Mouse (Mus musculus) gastrocnemius, adult 18-20 months (tissue): ENCODE data around the gene Wipf2. TPM values are rescaled to one million over a fixed set of nuclear protein-coding genes. Genes with fewer than 3 reads are reported as not detected.

Experiments used
- DNase-seq: peaks from one replicate; pipeline ENCODE4 v3.0.0; 2021; ENCODE audit warnings: low spot score
- total RNA-seq, 2 experiments: library from RNA; stranded (reverse); gene quantifications; 2 replicates each; pipeline ENCODE4 v1.2.3; 2021

Wipf2 gene
- total RNA-seq, 2 experiments from 2014 or later, result 5.5 to 5.7 TPM

DNA sequence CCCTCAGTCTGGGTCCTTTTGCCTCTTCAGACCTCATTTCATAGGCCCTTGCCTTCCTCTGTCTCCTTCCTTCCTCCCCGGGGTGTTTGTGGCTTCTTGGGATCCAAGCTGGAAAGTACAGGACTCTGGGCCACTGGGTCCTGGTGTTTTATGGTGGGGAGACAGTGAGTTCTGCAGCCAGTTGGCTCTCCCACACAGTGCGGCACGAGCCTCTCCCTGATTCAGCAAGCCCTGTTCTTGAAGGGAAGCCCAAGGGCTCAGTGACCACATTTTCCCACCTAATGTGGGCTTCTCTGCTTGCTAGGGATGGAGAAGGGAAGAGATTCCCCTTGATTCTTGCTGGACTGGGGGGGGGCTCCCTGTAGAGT, 79.1 kb downstream of the Wipf2 start:
- DNase-seq, result no peak

DNA sequence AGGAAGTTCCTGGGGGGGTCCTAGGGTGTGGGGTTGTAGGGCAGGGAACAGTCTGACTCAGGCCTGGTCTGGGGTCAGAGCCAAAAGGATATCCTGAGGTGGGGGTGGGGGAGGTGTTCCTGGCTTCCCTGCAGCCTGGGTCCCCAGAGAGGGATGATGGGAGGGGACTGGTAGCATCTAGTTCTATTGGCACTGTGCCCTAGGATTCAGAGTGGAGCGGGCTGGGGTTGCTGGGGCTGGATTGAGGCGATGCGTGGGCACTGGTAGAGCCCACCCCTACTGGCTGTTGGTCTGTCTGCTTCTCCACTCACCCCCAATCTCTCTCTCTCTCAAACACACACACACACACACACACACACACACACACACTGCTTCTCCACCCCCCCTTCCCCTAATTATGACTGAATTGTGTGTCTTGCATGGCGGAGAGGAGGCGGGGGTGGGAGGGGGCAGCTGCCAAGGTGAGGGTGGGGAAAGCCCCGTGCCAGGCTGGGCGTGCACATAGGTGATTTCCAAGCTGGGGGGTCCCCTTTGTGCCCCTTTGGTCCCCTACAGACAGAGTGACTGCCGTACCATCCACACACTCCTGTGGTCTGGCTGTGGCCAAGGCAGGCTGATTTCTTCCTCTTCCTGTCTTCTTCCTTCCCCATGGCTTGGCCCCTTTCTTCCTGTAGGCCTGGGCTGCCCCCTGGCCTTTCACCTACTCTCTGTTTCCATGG, 79.6 kb downstream of the Wipf2 start:
- no peak for DNase-seq

DNA sequence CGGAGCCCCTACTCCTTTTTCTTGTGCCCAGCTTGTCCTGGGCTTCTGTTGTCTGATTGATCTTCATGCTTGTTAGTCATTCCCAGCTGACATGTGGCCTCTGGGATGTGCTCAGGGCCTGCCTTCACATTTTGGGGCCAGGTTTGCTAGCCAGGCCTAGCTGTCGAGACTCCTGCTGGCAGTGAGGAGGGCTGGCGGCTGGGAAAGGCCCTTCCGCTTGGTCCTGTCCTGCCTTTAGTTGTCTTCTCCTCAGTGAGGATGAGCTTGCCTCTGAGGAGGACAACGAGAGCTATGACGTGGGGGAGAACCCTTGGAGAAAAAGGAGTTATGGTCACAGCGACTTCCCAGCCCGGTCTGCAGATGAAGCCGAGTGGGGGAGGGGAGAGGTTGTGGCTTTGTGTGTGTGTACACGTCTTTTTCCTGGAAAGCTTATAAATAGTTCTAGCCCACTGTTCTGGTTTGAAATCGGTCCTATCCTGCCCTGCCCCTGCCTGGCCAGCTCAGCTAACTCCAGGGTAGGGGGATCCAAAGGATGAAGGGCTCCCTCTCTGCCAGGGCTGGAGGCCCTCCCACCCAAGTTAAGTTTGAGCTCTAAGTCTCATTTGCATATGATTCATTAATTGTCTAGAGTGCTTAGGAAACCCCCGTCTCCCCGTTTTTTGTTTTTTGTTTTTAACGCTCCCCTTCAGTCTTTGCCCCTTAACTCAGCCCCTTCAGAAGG, 80.5 kb downstream of the Wipf2 start:
- DNase-seq, result no peak

DNA sequence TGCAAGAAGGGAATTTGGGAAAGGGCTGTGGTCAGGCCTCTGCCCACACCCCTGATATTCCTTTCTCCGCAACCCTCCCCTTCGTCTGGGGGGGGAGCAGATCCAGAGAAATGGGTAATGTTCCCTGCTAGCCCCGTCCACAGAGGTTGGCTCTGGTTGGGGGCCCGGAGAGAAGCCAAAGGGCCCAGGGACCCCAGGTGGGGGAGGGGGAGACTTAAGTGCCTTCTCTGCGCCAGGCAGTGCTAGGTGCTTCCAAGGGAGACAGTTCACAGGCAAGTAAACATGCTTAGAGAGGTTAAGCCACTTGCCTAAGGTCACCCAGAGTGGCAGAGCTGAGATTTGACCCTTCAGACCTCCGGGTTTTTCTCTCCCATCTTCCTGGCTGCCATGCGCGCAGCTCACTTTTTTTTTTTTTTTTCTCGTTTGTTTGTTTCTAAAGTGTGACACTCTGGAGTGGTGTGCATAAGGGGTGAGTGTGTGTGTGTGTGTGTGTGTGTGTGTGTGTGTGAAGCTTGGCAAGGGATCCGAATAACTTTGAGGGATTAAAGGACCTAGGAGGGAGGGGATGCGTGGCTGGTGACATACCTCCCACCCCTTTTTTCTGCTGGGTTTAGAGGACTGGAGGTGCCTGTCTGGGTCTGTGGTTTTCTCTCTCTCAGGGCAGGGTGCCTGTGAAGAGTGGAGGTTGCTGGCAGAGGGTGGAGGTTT, 81.6 kb downstream of the Wipf2 start:
- no peak for DNase-seq

DNA sequence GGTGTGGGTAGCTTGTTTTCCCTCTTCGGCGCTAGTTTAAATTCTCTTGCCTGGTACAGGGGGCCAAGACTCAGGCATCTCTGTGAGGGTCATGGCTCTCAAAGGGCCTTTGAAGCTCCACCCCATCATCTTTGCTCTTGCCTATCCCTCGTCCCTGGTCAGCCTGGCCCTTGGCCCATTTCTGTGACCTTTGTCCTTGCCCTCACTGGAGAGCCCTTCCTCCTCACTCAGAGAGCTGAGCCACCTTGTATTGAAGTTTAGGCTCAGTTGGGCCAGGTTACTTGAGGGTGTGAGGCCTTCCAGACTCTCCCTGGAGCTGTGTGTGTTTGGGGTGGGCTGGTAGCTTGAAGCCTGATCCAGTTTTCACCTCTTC, 82.2 kb downstream of the Wipf2 start:
- no peak for DNase-seq

DNA sequence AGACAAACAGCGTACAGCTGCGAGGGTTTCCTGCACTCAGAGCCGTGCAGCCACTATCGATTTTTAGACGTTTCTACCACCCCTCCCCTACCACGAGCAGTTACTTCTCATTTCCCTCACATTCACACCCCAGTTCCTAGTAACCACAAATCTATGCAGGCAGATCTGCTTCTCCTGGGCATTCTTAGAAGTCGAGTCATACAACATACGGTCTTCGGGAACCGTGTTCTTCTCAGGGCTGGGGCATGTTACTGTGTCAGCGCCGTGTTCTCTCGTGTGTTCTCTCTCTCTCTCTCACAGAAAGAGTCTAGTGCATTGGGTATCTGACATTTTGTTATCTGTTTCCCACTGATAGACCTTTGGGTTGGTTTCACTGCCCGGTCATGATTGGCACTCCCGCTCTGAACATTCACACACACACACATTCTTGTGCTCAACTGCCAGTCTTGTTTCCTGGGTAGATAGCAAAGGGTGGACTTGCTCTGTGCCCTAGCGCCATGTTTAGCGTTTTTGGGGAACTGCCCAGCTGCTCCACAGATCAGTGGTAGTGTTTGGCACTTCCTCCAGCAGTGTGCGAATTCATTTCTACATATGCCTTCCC, 84.6 kb downstream of the Wipf2 start:
- no peak for DNase-seq

DNA sequence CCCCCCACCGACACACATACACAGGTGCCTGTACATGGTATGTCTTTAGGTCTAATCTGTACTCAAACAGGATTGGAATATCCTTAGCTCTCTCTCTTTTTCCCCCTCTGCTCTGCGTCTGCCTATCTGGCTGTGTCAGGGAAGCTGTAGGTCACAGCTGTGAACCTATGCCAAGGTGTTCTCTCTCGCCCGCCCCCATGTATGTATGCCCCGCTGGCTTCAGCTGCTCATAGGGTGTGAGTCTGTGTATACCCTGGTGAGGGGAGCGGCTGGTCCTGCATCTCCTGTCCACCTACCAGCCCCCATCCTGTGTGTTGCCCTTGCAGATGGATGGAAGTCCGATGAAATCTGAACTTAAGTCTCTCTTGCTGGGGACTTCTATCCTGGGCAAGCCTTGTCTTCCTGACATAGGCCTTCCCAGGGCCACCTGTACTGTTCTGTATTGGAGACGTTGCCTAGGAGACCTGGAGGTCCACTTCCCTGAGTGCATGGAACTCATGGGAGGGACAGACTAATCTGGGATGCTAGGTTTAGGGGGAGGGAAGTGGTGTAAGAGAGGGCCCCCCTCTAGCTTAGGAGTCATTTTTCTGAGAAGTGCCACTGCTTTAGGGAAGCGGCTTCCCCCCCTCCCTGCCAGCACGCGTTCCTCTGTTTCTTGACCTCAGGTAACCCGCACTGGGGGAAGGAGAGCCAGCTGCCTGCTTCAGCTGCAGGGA, 86.0 kb downstream of the Wipf2 start:
- DNase-seq, result no peak

DNA sequence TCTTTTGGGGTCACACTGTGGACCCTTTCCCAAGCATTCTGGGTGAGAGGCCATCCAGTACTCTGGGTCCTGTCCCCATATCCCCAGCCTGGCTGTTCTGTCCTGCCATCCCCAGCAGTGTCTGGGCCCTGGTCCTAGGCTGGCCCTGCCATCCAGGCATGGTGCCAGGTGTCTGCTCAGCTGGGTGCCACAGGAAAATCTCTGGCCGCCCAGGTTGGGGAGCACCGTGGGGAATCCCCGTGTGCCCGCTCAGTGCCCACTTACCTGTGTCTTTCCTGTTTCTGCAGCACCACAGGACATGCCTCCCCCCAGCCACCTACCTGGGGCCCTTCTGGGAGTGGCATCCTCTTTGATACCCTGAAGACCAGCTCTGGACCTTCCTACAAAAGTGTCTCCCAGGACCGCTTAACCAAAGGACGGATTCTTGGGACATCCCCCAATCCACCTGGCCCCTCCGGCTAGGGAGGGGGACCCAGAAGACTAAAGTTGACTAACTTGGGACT, 86.6 kb downstream of the Wipf2 start:
- no peak for DNase-seq

DNA sequence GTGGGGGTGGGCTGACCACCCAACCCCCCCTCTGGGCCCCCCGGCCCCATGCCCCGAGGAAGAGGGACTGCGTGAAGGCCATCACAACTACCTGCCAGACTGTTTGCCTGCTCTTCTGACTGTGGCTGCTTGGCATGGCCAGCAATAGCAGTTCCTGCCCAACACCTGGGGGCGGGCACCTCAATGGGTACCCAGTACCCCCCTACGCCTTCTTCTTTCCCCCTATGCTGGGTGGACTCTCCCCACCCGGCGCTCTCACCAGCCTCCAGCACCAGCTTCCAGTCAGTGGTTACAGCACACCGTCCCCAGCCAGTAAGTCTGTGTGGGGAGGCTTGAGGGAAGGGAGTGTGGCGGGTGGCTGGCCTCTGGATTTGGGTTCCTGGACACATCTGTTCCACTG, 87.0 kb downstream of the Wipf2 start:
- no peak for DNase-seq

DNA sequence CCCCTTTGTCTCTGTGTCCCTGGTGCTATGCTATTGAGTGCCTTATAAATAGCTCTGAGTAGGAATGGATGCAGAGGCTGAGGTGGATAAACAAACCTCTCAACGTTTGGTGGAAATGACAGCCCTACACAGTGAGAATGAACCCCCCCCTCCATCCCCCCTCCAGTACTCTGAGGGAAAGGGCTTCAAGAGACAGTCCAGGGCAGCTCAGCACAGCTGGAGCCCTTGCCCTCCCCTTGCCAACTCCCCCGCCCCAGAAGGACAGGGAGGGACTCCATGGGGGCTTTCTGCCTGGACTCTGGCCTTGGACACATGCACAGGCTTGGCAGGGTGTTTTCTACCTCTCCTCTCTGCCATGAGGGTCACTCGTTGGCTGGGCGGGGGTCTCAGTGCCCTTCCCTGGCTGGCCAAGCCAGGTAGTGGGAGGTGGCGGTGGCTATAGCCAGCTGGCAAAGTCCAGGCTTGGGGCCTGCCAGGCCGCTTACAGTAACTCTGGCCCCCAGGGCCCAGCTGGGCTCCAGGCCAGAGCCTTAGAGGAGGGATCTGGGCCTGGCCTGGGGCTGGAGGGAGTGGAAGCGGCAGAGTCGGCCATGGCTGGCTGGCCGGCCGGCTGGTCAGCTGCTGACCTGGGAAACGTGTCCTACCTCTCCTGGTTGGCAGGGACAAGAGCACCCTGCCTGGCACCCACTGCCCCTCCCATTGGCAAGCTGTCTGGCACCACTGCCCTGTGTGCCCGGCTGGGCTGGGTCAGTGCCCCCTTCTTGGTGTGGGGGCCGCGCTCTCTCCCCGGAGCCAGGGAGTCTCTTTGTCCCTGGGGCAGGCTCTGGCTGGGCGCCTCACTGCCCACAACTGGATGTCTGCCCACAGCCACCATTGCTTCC, 87.8 kb downstream of the Wipf2 start:
- peak; percentile 94 for DNase-seq

DNA sequence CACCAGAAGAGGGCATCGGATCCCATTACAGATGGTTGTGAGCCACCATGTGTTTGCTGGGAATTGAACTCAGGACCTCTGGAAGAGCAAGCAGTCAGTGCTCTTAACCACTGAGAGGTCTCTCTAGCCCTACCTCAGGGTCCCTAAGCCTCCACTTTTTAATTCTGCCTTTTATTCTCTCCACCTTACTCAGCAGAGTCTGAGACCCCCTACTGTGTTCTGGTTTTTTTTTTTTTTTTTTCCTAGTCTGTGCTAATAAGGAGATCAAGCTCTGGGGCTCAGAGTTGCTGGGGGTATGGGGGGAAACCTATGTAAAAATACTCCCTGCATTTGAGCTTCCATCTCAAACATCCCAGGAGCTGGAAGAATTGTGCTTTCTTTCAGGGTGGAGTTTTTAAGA, 88.7 kb downstream of the Wipf2 start:
- DNase-seq, result no peak

DNA sequence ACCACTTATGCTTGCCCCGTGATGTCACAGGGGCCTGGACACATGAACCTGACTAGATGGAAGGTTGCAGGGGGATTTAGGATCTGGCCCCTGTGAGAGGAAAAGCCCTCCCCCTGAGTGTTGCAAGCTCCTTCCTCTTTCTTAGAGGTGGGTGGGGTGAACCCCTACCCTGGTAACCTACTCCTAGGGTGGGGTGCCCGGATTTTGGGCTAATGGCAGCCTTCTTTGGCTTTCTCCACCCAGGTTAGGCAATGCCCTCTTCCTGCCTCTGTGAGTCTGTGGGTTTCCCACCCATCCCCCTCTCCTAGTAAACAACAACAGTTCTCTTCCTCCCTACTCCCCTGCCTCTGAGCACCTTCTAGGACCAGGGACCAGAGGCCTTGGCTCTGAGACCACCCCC, 89.3 kb downstream of the Wipf2 start:
- DNase-seq, result no peak

DNA sequence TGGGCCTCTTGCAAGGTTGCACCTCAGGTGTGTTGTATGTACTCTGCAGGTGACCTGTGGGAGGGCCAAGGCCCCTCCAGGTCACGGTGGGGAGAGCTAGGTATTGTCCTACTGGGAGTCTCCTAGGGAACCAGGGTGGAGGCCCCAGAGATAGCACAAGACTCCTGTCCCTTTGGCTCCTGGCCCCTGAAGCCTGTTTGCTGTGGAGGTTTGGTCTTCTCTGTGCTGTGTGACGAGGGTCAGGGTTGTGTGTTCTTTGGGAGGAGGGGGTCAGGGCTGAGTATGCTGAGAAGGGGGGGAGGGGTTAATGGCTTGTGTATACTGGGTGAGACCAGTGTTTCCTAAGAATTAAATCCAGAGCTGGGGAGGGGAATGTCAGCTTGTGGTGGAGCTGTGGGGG, 89.9 kb downstream of the Wipf2 start:
- DNase-seq, result no peak

DNA sequence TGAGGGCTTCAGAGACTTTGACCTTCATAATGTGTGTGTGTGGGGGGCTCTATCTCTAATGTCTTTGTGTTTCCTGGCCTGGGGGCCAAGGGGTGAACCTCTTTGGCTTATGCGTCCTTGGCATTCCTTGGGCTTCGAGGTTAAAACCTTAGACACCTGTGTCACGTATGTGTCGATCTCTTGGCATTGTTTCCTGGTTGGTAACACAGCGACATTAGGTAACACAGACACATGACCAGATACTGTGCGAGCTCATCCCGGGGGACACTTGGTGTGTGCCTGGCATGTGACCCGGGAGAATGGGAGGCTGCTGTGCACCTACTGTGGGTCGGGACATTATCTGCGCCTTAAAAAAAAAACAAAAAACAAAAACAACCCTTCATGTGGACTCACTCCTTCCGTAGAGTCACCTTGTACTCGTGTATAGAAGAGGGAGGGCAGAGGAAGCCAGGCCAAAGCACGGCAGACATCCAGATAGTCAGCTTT, 90.4 kb downstream of the Wipf2 start:
- DNase-seq, result no peak

DNA sequence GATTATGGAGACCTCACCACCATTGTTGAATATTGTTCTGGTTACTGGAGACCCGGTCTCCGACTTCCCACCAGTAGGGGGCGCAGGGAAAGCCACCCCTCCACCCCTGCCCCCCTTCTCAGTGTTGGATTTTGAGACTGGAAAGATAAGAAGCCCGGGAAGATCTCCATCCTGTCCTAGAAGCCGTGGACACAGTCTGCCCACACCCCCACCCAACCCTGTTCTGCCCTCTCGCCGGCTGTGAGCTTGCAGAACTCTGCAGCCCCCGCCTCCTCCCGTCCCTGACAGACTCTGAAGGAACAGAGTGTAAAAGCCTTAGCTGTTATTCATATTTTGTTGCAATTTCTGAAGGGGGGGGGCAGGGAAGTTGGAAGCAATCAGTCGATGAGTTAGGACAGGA, 90.9 kb downstream of the Wipf2 start:
- DNase-seq, result peak; percentile 69

Other genes with a start within 250 kb of the Wipf2 start
- 1 to 10 TPM; 4.1 to 6.6 TPM for gene Gm12355, start 238.0 kb upstream of the Wipf2 start, total RNA-seq
- 10 to 100 TPM in 1 of 2 experiments, 1 to 10 TPM in 1; 8.8 to 12.5 TPM for gene Gsdma3, start 237.3 kb upstream of the Wipf2 start, total RNA-seq
- 1 to 10 TPM in 1 of 2 experiments, under 1 TPM in 1; 0.73 to 1.1 TPM for gene Gsdma2, start 216.9 kb upstream of the Wipf2 start, total RNA-seq
- under 1 TPM; 0.83 to 0.89 TPM for gene Gsdma, start 199.3 kb upstream of the Wipf2 start, total RNA-seq
- gene Psmd3, start 181.1 kb upstream of the Wipf2 start, total RNA-seq, result 100 to 1,000 TPM; 105 to 106 TPM
- not detected for gene Csf3, start 162.4 kb upstream of the Wipf2 start, total RNA-seq
- 10 to 100 TPM; 48.1 to 53.3 TPM for gene Med24, start 134.2 kb upstream of the Wipf2 start, total RNA-seq
- 10 to 100 TPM; 78.3 to 85.2 TPM for gene Thra, start 123.0 kb upstream of the Wipf2 start, total RNA-seq
- gene Nr1d1, start 88.3 kb upstream of the Wipf2 start, total RNA-seq, result 100 to 1,000 TPM in 1 of 2 experiments, 10 to 100 TPM in 1; 74.0 to 126 TPM
- gene Msl1, start 68.1 kb upstream of the Wipf2 start, total RNA-seq, result 10 to 100 TPM; 50.5 to 56.4 TPM
- gene Casc3, start 58.7 kb upstream of the Wipf2 start, total RNA-seq, result 10 to 100 TPM; 14.0 to 15.6 TPM
- gene Rapgefl1, start 26.9 kb upstream of the Wipf2 start, total RNA-seq, result under 1 TPM; 0.09 to 0.14 TPM
- gene Cdc6, start 44.2 kb downstream of the Wipf2 start, total RNA-seq, result under 1 TPM; 0.09 to 0.26 TPM
- gene Rara, start 64.2 kb downstream of the Wipf2 start, total RNA-seq, result 10 to 100 TPM; 12.9 to 13.2 TPM
- not detected for gene Gjd3, start 119.4 kb downstream of the Wipf2 start, total RNA-seq
- under 1 TPM; 0.09 to 0.21 TPM for gene Top2a, start 160.6 kb downstream of the Wipf2 start, total RNA-seq
- gene Igfbp4, start 177.6 kb downstream of the Wipf2 start, total RNA-seq, result 10 to 100 TPM; 30.0 to 48.5 TPM
- under 1 TPM in 1 of 2 experiments, not detected in 1; 0.07 TPM for gene Tns4, start 225.7 kb downstream of the Wipf2 start, total RNA-seq